Mouse (Mus musculus) heart, postnatal 0 days (tissue): Measurements from ENCODE around the gene Cerk. TPM values are rescaled to one million over a fixed set of nuclear protein-coding genes. Genes with fewer than 3 reads are reported as not detected.
A peak's percentile ranks its signal among the peaks of the same experiment; 100 is the strongest.
"Not testable (repeated sequence)": the region's sequence is repeated elsewhere in the genome, so short reads cannot be mapped to it uniquely, and the experiment has no call there.

Experiments
- ATAC-seq: fragments of 200-750 bp; cut with Nextera tagmentation; 2 replicates; pipeline ENCODE4 v1.8.0; 2017; ENCODE audit warnings: low read depth, moderate number of reproducible peaks, moderate library complexity; ENCODE audit not compliant: insufficient read depth
- DNase-seq: peaks from one replicate; pipeline ENCODE4 v3.0.0-alpha.2; 2016; ENCODE audit warnings: low spot score
- H3K27ac ChIP-seq: fragments of 300-500 bp; sonication (generic); 2 replicates; pipeline ENCODE4 v1.5.1; 2014; ENCODE audit warnings: low read depth, mild to moderate bottlenecking
- H3K27me3 ChIP-seq: fragments of 300-500 bp; sonication (generic); 2 replicates; pipeline ENCODE4 v1.6.1; 2014; ENCODE audit warnings: low read length, mixed read lengths; ENCODE audit not compliant: control insufficient read depth, insufficient read depth
- H3K36me3 ChIP-seq: fragments of 300-500 bp; sonication (generic); replicated peaks from 2 replicates; pipeline ENCODE4 v1.6.1; 2014; ENCODE audit warnings: low read length, mixed read lengths; ENCODE audit not compliant: control insufficient read depth, insufficient read depth
- H3K4me1 ChIP-seq: fragments of 300-500 bp; sonication (generic); 2 replicates; pipeline ENCODE4 v1.6.1; 2014; ENCODE audit warnings: antibody characterized with exemption; ENCODE audit not compliant: control insufficient read depth, insufficient read depth
- H3K4me2 ChIP-seq: fragments of 300-500 bp; sonication (generic); 2 replicates; pipeline ENCODE4 v1.6.1; 2014; ENCODE audit warnings: low read depth, mild to moderate bottlenecking, low read length, moderate library complexity
- H3K4me3 ChIP-seq: fragments of 300-500 bp; sonication (generic); 2 replicates; pipeline ENCODE4 v1.5.1; 2014; ENCODE audit warnings: low read depth, low read length
- H3K9ac ChIP-seq: fragments of 300-500 bp; sonication (generic); replicated peaks from 2 replicates; pipeline ENCODE4 v1.6.1; 2014; ENCODE audit warnings: low read depth, low read length, mixed read lengths
- H3K9me3 ChIP-seq: fragments of 300-500 bp; sonication (generic); replicated peaks from 2 replicates; pipeline ENCODE4 v1.6.1; 2016; ENCODE audit warnings: low read length; ENCODE audit not compliant: control insufficient read depth
- CTCF ChIP-seq: IDR thresholded peaks from 2 replicates; pipeline ENCODE4 v1.5.1; 2016; ENCODE audit warnings: antibody characterized with exemption, control low read depth, low read depth
- EP300 ChIP-seq: IDR thresholded peaks from 2 replicates; pipeline ENCODE4 v1.6.1; 2016; ENCODE audit warnings: antibody characterized with exemption, low read depth
- WGBS: fragments of 180-500 bp; shearing (Covaris S2); extraction: QIAGEN DNeasy Blood & Tissue Kit; methylation state at CpG from one replicate; pipeline ENCODE4 v1.1.7; 2014; 5-methylcytosine and 5-hydroxymethylcytosine counted together
- polyA plus RNA-seq: library from polyadenylated mRNA; unstranded; fragments of >200 nt; fragmentation: Nextera tagmentation; extraction: Ambion mirVana; gene quantifications from 2 replicates; pipeline ENCODE4 v1.2.1, GENCODE M21; 2015
- total RNA-seq: library from RNA; depleted of rRNA; stranded (reverse); fragments of >200 nt; gene quantifications from 2 replicates; pipeline ENCODE4 v1.2.3, GENCODE M21; 2014; ENCODE audit warnings: low replicate concordance

Gene Cerk
- total and polyA plus RNA-seq, 2 experiments from 2014 or later, result 14.5 to 25.3 TPM

GRCm38 (mm10) chr15:86199482-86199881, 13.5 kb upstream of the Cerk start:
- ATAC-seq, result no peak
- Histone ChIP-seq H3K4me3 (no peak overlapping the region), H3K36me3 (no peaks in the 10 kb centered on the region), H3K27ac (no peak overlapping the region), H3K4me2 (no peak overlapping the region), H3K27me3 (no peaks in the 10 kb centered on the region), H3K4me1 (peaks cover 19% of the 10 kb centered on the region), H3K9me3 (no peaks in the 10 kb centered on the region), H3K9ac (no peak overlapping the region)
- no peak for DNase-seq
- TF ChIP-seq CTCF (no peak), EP300 (no peak)
- WGBS, result 63% methylated on average over 4 of the region's 4 CpGs

- ATAC-seq (no peak), DNase-seq (no peak)
- no peaks in the 10 kb centered on the region for H3K36me3 ChIP-seq
- H3K9ac ChIP-seq, result no peak overlapping the region
- H3K4me1 ChIP-seq, result peaks cover 19% of the 10 kb centered on the region
- TF ChIP-seq CTCF, result no peak
- TF ChIP-seq EP300, result no peak
- H3K9me3 ChIP-seq, result no peaks in the 10 kb centered on the region
- no peak overlapping the region for H3K4me3 ChIP-seq
- no peak overlapping the region for H3K4me2 ChIP-seq
- H3K27ac ChIP-seq, result no peak overlapping the region
- H3K27me3 ChIP-seq, result no peaks in the 10 kb centered on the region
- WGBS, result 53% methylated on average over 5 of the region's 5 CpGs
Observed at GRCm38 (mm10) chr15:86199052-86199451, 13.1 kb upstream of the Cerk start.

DNA sequence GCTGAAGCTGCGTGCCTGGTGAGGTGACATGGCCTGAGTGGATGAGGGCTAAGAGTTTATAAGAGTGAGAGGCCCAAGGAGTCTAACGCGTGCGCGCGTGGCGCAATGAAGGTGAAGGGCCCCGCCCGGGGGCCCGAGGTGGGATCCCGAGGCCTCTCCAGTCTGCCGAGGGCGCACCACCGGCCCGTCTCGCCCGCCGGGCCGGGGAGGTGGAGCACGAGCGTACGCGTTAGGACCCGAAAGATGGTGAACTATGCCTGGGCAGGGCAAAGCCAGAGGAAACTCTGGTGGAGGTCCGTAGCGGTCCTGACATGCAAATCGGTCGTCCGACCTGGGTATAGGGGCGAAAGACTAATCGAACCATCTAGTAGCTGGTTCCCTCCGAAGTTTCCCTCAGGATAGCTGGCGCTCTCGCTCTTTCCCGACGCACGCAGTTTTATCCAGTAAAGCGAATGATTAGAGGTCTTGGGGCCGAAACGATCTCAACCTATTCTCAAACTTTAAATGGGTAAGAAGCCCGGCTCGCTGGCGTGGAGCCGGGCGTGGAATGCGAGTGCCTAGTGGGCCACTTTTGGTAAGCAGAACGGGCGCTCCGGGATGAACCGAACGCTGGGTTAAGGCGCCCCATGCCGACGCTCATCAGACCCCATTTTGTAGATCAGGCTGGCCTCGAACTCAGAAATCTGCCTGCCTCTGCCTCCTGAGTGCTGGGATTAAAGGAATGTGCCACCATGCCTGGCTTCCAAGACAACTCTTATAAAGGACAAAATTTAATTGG, 8.9 kb upstream of the Cerk start:
- DNase-seq, result not testable (repeated sequence)

DNA sequence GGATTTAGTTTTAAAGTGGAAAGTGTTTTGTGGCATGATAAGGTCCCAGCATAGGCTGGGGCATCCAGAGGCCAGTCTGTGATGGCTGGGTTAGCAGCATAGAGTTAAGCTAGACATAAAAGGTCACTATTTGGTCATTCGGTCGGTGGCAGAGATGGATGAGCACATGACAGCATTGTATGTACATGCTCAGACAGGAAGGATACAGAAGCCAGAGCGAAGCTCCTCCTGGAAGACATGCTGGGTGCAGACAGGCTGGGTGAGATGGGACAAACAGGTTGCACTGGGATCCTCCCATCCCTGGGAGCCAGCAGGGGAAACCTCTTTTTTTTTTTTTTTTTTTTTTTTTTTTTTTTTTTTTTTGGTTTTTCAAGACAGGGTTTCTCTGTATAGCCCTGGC, 6.0 kb upstream of the Cerk start:
- no peak overlapping the region for H3K27ac ChIP-seq
- DNase-seq, result no peak
- no peak overlapping the region for H3K4me3 ChIP-seq
- TF ChIP-seq CTCF (no peak), EP300 (no peak)
- 55% methylated on average over 3 of the region's 3 CpGs for WGBS
- no peaks in the 10 kb centered on the region for H3K36me3 ChIP-seq
- no peak overlapping the region for H3K4me2 ChIP-seq
- peaks cover 19% of the 10 kb centered on the region for H3K4me1 ChIP-seq
- H3K9ac ChIP-seq, result no peak overlapping the region
- H3K9me3 ChIP-seq, result no peaks in the 10 kb centered on the region
- ATAC-seq, result no peak
- H3K27me3 ChIP-seq, result no peaks in the 10 kb centered on the region

More for the DNA sequence above, 8.9 kb upstream of the Cerk start:
- ATAC-seq, result peak; percentile 96
- not testable (repeated sequence) for H3K4me3 ChIP-seq, H3K27ac ChIP-seq, H3K9me3 ChIP-seq, H3K9ac ChIP-seq, H3K4me2 ChIP-seq, H3K27me3 ChIP-seq, H3K36me3 ChIP-seq, H3K4me1 ChIP-seq
- 67% methylated on average over 52 of the region's 55 CpGs for WGBS

DNA sequence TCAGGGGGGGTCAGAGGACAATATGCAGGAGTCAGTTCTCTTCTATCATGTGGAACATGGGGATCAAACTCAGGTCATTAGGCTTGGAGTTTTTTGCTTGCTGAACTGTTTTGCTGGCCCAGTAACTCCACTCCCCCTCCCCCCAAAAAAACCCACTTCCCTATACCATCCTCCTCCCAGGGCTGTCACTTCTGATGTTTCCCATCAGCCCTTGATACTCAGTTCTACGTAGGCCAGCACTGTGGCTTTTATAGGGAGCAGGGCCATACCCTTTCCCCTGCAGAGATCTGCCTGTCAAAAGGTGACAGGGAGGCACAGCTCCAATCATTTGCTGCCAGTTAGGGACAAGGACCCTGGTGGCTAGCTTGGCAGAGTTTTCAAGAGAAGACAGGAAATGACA, 5.6 kb upstream of the Cerk start:
- H3K27ac ChIP-seq, result no peak overlapping the region
- H3K4me2 ChIP-seq, result no peak overlapping the region
- H3K4me3 ChIP-seq, result no peak overlapping the region
- H3K27me3 ChIP-seq, result no peaks in the 10 kb centered on the region
- H3K36me3 ChIP-seq, result no peaks in the 10 kb centered on the region
- WGBS, result 42% methylated on average over 1 of the region's 1 CpGs
- H3K9ac ChIP-seq, result no peak overlapping the region
- H3K9me3 ChIP-seq, result no peaks in the 10 kb centered on the region
- TF ChIP-seq CTCF (no peak), EP300 (no peak)
- H3K4me1 ChIP-seq, result peaks cover 23% of the 10 kb centered on the region
- ATAC-seq (no peak), DNase-seq (no peak)

- no peaks in the 10 kb centered on the region for H3K36me3 ChIP-seq
- no peak overlapping the region for H3K9ac ChIP-seq
- H3K27me3 ChIP-seq, result no peaks in the 10 kb centered on the region
- H3K4me3 ChIP-seq, result no peak overlapping the region
- no peak overlapping the region for H3K27ac ChIP-seq
- DNase-seq, result no peak
- no peaks in the 10 kb centered on the region for H3K9me3 ChIP-seq
- H3K4me2 ChIP-seq, result no peak overlapping the region
- no peak for TF ChIP-seq CTCF
- TF ChIP-seq EP300, result no peak
- H3K4me1 ChIP-seq, result peaks cover 26% of the 10 kb centered on the region
- 78% methylated on average over 3 of the region's 3 CpGs for WGBS
- no peak for ATAC-seq
Observed at GRCm38 (mm10) chr15:86190387-86190786, 4.4 kb upstream of the Cerk start.
